Mouse (Mus musculus) olfactory bulb, adult 2 months (tissue): ENCODE results near the gene Tbc1d10a.

Source experiments
- CTCF ChIP-seq: fragments of 200-500 bp; IDR thresholded peaks from 2 replicates; pipeline ENCODE4 v1.5.1; 2012; ENCODE audit warnings: low read depth, mild to moderate bottlenecking, low read length, moderate library complexity; ENCODE audit not compliant: insufficient read depth
- POLR2A ChIP-seq: fragments of 200-500 bp; IDR thresholded peaks from 2 replicates; pipeline ENCODE4 v1.6.1; 2012; ENCODE audit warnings: mild to moderate bottlenecking, low read depth, low read length, moderate library complexity; ENCODE audit not compliant: insufficient read depth

- no peak for TF ChIP-seq POLR2A
- no peak for TF ChIP-seq CTCF
These were observed 28.0 kb downstream of the Tbc1d10a start for GRCm38 (mm10) chr11:4214572-4214971.
